Mouse (Mus musculus): ENCODE measurements around the gene Txlnb. TPM values are rescaled to one million over a fixed set of nuclear protein-coding genes. Genes with fewer than 3 reads are reported as not detected.
"Not testable (repeated sequence)": the region's sequence is repeated elsewhere in the genome, so short reads cannot be mapped to it uniquely, and the experiment has no call there.

Gene Txlnb
- under 1 TPM; 0.88 to 0.89 TPM for total RNA-seq (2021)
- long read RNA-seq, experiment 1, result 0 reads
- long read RNA-seq, experiment 2, full-length matches to known transcripts, result 2 of 2 reads
- long read RNA-seq, experiment 2, partial matches to known transcripts, result 0 of 2 reads
- long read RNA-seq, experiment 2, other reads (novel, unspliced or antisense), result 0 of 2 reads

DNA sequence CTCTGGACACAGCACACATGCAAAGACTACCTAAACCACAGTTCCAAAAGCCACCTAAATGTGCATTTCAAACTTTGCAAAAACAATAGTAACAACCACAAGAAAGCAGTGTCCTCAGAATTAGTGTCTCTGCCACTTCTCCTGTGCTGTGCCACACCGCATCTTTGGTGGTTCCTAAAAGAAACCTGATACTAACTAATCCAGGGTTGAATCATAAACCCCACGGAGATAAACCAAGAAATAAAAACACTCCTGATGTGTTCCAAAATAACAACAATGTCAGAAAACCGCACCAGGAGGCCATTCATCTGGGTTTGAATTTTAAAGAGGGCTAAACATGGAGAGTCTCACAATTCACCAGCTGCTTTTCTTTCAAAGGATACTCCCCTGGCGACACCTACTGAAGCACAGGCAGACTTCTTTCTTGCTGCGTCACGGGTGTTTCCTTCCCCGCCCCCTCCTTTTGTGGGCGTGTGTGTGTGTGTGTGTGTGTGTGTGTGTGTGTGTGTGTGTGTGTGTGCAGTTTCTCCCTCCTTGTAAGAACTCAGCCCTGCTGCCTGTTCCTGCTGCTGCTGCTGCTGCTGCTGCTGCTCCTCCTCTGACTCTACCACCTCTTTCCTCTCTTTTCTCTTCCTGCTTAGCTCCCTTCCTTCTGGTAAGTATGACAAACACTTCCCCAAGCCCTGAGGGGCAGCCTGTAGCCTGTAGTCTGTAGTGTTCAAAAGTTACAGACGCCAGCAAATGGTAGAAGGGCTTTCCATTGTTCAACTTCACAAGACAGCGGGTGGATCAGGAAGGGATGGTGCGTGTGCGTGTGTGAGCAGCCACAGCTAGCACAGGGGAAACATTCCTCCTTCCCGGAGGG lies at the start of gene Txlnb:
Gene Txlnb (plus strand): TSS at position 460 of the 865 bp plus-strand sequence.
- DNase-seq (ENCODE audit: low spot score in 2 of 2), result peak; percentile 48 to 63

DNA sequence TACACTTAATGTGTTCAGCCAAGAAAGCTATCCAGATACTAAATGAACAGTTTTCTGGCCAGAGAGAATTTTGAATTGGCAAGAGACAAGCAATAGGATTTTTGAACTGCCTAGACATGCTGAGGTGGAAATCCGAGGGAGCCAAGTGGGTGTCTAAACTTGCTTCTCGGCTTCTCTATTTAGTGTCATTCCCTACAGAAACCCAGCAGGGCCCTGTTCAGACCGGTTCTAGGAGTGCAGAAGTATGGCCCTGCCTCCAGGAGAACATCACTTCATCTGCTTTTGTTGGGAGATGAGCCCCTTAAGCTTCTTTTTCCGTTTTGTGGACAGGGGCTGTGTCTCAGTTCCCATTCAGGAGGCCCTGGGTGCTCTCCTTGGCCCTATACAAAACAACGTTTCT lies 43.5 kb upstream of the Txlnb start:
- DNase-seq (ENCODE audit: low spot score in 2 of 2), result no peak

DNA sequence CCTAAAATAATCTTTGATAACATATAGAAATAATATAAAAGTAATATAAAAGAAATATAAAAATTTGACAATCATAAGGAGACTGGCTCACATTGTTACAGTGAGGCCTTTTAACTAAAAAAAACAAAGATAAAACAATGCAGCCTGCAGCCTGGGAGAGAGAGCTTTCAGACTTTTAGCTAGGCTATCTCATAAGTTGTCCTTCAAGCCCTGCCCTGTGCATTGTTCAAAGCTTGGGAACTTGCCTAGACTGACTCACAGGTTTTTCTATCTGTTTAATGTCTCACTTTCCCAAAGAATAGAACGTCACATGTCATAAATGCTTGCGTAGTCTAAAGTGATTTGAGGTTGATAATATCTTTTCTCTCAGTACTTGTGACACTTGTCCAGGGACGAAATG lies 36.3 kb upstream of the Txlnb start:
- no peak for DNase-seq (ENCODE audit: low spot score in 2 of 2)

DNA sequence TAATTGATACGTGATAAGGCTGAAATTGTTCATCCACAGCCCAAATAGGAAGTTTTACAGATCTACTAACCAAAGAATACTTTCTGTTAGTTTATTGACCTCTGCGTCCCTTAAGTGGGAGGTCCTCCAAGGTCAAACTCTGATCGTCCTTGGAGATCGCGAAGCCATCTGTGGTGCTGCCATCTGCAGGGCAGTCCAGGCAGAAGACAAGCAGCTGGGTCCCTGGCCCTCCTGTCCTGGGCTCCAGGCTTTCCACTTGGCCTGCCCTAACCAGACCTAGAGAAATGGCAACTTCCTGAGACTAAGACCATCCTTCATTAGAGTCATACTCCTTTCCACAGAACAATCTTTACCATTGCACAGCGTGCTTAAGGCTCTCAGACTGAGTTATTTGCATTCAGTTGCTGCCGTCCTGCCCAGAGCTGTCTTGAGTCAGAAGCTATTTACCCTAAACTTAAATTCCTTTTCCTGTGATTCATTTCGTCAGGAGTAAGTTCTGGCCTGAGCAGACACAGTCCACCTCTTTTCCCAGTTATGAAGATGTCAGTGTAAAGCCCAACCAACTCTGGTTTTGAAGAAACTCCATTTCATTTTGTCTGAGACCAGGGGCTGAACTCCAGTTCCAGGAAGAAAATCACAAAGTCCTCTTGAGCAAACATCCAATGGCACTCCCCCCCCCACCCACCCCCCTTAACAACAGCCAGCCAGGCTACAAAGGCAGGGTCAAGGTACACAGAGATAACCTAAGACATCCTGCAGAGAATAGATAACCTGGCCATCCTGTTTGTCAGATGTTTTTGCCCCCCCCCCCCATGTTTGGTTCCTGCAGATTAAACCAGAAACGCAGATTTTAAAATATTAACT lies 35.0 kb upstream of the Txlnb start:
- no peak for DNase-seq (ENCODE audit: low spot score in 2 of 2)

DNA sequence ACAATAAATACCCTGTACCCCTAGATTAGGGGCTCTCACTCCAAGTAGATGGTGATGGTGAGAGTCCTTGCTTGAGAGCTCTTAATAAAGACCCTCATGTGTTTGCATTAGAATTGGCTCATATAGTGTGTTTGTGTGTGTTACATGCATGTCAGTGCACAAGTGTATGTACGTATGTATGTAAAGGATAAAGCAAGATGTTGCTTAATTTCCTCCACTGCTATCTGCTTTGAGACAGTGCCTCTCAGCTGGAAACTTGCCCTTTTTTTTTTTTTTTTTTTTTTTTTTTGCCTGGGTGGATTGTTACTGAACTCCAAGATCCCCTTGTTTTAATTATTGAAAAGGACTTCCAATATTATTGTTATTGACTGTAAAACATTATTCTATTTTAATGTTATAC lies 34.4 kb upstream of the Txlnb start:
- no peak for DNase-seq (ENCODE audit: low spot score in 2 of 2)

DNA sequence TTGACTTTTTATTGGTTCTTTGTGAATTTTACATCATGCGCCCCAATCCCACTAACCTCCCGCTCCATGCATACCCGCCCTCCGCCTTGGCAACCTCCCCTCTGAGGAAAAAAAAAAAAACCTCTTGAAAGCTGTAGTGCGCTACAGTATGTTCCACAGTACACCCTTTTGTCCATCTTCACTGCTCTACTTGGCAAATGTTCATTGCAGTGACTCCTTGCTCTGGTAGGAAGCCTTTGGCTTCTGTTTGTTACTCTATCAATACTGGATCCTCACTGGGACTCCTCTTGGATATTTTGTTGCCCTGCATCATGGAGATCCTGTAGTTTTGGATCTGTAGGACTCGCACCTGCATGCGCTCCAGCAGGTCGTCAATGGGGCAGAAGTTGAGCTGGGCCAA lies 33.1 kb upstream of the Txlnb start:
- no peak for DNase-seq (ENCODE audit: low spot score in 2 of 2)

DNA sequence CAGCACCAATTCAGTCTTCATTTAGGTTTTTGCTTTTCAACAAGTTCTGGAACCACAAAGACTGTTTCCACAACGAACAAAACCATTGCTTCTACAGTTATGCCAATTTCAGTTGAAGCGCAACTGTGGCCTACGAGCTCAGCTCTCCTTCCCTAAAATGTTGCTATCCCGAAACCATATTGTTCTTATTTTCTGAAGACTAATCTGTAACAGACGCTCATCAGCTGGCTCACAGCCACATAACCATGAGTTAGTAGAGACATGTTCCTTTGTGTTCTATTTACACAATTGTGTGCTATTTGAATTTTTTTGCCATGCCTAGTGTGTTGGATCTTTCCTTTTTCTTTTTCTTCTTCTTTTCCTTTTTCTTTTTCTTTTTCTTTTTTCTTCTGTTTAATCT lies 26.2 kb upstream of the Txlnb start:
- DNase-seq (ENCODE audit: low spot score in 2 of 2), result no peak

DNA sequence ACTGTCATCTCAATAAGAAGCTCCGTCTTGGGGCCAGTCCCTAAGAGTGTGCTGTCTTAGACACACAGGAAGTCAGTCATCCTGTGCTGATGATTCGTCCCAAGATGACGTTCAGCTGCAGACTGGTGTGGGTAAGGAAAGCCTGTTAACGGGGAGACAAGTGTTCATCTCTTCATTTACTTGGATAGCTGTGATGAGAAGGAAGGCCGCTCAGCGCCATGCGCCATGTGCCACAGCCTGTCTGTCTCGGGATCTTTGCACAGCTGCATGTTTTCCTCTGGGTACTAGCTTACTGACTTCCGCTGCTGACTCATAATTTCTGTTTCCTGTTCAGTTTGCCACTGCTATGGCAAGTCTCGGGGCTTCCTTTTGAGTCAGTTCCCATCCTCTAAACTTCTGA lies 23.7 kb upstream of the Txlnb start:
- DNase-seq (ENCODE audit: low spot score in 2 of 2), result no peak

DNA sequence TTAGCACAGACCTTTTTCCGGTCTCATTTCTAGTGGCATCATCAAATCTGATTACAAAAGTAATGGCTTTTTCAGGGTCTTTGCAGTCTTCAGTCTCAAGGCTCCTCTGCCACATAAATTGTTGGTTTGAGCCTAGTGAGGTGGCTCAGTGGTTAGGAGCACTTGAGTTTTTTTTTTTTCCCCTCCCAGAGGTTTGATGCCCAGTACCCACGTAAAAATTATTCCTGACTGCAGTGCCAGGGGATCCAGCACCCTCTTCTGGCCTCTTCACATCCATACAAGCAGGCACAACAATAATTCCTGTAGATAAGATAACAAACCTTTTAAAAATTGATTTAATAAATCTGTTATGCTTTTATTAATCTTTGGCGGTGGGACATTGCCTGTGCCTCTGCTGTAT lies 21.7 kb upstream of the Txlnb start:
- no peak for DNase-seq (ENCODE audit: low spot score in 2 of 2)

DNA sequence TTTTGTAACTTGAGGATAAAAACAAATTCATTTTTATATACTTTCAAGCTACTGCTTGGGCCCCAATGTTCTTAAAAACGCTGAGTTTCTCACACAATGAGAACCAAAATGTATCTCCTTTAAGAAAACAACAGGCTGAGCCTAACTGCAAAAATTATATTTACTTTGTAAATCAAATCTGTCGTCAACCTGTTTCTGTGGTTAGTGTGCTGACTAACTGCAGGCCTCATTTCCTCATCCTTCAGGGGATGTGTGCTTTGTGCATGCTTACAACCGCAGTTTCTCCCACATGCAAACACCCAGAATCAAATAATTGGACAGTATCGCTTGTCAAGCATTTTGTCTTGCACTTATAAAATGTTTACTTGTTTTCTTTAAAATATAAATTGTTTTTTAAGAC lies 20.9 kb upstream of the Txlnb start:
- no peak for DNase-seq (ENCODE audit: low spot score in 2 of 2)

DNA sequence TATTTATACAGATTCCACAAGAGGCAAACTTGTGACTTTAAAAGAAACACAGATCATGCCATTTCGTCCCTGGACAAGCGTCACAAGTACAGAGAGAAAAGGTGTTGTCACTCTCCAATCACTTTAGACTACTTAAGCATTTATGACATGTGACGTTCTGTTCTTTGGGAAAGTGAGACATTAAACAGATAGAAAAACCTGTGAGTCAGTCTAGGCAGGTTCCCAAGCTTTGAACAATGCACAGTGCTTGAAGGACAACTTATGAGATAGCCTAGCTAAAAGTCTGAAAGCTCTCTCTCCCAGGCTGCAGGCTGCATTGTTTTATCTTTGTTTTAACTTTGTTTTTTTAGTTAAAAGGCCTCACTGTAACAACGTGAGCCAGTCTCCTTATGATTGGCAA lies 19.3 kb upstream of the Txlnb start:
- DNase-seq (ENCODE audit: low spot score in 2 of 2), result not testable (repeated sequence)

DNA sequence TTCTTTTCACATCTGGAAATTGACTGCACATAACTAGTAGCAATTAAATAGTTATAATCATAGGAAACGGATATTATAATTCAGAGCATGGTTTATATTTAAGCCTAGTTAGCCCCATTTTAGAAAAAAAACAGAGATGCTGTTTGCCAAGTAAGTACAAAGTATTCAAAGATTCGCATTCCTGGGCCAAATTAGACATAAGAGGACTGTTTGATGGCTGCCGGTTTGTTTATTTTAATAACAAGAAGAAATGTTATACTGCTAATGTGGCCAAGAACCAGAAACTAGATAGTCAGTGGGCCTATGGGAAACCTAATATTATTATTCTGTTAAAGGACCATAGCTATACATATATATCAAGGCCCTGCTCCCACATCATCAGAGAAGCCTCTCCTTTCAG lies 9.3 kb upstream of the Txlnb start:
- no peak for DNase-seq (ENCODE audit: low spot score in 2 of 2)

DNA sequence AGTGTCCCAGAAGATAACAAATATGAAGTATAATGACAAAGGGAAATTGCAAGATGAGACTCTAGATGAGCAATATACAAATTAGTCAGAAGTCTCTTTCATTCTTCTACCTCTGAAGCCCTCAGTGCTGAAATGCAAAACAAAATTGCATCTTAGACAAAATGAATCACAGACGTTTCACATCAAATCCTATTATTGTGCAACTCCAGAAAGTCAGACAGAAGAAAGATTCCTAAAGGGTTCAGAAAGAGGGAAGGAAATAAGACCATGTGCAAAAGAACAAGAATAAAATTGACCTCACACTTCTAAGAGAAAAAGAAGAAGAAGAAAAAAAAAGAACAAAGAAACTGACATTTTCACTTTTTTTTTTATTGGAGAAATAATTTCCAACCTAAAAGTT lies 8.1 kb upstream of the Txlnb start:
- no peak for DNase-seq (ENCODE audit: low spot score in 2 of 2)

DNA sequence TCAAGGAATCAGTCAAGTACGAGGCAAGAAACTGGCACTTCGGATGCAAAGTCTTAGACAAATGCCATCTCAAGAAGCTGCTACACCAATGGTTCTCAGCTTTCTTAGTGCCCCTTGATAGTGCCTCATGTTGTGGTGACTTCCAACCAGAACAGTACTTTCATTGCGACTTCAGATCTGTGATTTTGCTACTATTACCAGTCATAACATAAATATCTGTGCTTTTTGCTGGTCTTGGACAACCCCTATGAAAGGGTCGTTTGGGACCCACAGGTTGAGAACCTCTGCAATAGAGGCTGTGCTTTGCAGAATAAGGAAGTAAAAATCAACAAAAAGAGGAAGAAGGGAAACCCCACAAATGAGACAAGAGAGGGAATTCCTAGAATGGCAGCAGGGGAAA lies 7.7 kb upstream of the Txlnb start:
- DNase-seq (ENCODE audit: low spot score in 2 of 2), result no peak

DNA sequence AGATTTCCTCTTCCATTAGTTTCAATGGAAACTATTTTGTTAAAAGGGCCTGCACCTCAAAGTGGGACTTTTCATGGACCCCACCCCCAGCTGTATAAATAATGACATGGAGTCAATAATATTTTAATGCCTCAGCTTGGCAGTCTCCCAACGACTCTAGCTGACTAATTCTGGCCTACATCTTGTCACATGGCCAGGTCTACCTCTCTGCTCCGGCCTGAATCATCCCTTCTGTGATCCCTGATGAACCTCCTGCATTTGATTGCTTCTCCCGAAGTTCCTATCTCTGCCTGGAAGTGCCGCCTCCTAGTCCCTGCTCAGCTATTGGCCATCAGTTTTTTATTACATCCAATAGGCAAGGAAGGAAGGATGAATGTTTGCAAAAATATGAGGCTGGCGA lies 2.1 kb upstream of the Txlnb start:
- no peak for DNase-seq (ENCODE audit: low spot score in 2 of 2)

DNA sequence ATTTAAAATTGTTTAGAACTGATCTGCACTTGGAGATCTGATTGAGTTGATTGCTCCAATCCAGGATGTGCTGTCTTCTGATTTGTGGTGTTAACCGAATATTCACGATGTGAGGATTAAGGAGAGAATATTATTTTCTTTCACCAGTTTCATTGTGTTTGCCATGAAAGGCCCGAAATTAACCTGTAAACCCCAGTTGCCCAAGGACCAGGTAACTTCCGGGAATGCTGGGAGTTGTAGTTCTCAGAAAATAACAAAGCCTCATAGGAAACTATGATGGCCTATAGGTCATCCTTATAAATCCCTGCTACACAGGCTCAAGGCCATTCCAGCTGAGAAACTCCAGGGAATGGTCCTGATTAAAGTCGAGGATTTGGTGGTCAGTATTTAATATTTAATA lies 1.6 kb upstream of the Txlnb start:
- DNase-seq (ENCODE audit: low spot score in 2 of 2), result no peak

DNA sequence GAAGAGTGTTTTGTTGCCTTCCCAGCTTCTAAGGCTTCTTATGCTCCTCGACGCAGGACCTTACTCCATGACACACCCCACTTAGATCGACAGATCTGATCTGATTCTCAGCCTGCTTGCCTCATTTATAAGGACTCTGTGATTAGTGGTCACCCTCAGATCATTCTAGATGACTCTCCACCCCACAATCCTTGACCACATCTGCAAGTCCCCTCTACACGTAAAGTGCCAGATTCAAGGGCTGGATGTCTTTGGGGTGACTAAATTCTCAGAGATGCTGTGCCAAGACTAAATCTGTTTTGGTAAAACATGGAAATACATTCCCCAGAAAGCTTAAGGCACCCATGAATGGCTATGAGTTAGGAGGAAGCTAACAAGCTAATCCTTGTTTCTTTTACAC lies 799 bp upstream of the Txlnb start:
- DNase-seq (ENCODE audit: low spot score in 2 of 2), result no peak

DNA sequence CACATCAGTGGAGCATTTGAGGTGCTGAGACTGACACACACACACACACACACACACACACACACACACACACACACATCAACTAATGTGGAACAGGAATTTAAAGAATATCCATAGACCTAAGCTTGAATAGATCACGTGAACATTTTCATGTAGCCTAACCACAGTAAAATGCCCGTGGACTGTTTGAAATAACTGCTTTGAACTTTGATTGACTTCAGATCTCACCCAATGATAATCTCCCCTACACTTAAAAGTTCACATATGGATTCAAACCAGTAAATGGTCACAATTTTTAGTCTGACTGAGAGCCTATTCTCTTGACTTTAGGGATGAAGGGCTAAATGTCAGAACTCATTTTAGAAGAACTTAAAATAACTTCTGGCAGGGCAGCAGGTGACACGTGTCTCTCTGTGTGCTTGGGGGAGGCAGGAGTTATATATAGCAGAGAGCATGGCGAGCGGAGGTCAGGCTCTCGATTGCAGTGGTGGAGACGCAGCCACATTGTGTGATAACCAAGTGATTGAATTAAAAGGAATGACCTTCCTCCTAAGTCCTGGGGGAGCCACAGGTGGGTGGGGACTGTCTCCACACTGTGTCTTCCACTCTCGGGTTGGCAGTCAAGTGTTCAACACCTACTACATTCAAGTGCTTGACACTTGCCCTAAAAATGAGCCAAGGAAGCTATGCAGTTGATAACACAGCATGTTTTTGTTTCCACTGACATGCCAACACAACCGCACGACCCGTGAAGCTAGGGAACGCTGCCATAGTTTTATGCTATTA lies 1.0 kb downstream of the Txlnb start:
- DNase-seq (ENCODE audit: low spot score in 2 of 2), result no peak

DNA sequence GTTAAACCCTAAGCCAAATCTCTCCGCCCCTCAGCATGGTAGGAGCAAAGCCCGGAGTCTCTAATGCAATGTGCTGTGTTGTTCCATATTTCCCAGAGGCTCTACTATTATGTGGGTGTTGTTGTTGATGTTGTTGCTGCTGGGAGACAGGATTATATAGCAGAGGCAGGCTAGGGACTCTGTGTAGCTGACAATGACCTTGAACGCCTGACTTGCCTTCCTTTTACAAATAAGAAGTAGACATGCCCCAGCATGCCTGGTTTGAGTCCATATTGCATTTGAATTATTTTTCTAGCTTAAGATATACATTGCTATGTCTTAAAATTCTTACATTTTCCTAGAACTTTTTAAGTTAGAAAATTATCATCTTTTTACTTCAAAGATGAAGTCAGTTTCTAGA lies 1.7 kb downstream of the Txlnb start:
- DNase-seq (ENCODE audit: low spot score in 2 of 2), result no peak

DNA sequence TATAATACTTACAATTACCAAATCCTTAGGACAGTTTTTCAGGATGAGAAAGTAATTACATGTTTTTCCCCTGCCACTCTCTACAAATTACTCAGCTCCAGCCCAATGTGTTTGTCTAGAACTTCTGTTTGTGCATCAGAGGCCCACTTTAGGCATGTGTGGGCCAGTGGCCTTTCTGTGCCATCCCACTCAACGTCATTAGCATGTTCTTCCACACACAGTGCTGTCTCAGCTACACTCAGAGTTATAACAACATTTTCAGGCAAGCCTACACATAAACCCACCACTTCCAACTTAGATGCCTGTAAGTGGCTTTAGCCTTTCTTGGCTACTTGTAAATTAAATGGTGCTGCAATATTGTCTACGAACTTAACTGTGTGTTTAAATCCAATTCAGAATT lies 5.8 kb downstream of the Txlnb start:
- peak in 1 of 2 experiments; percentile 30 for DNase-seq (ENCODE audit: low spot score in 2 of 2)

DNA sequence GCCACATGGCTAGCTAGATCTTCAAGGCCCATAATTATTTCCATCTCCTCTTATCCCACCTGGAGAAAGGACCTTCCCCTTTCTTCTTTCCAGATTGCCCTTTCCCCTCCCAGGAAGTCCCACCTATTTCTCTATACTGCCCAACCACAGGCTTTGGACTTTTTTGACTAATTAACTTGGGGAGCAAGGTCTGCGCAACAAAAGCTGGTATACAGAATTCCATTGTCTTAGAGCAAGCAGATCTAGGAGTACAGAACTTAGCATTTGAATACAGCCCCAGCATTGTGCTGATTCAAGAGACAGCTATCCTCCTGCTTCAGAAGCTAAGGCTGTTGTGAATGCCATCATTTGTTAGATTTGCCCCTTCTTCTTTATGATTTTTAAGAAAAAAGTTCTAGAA lies 12.5 kb downstream of the Txlnb start:
- no peak for DNase-seq (ENCODE audit: low spot score in 2 of 2)

Data from left cerebral cortex, adult 18-20 months (tissue).